Mouse (Mus musculus) erythroid progenitor cell, adult 5-6 weeks (primary cell): ENCODE results near the gene Mbd3. TPM values are rescaled to one million over a fixed set of nuclear protein-coding genes. Genes with fewer than 3 reads are reported as not detected.

Experiments used
- ATAC-seq: replicated peaks from 2 replicates; pipeline ENCODE4 v1.8.0; 2016; ENCODE audit warnings: moderate number of reproducible peaks, mild to moderate bottlenecking, moderate TSS enrichment, inconsistent platforms; ENCODE audit not compliant: poor library complexity, low FRiP score, severe bottlenecking
- total RNA-seq, 2 experiments: library from RNA; stranded (forward) in 1 of 2; stranded (reverse) in 1 of 2; fragments of 150-400 nt in 1 of 2; fragments of 186-747, 209-891 nt in 1 of 2; gene quantifications; 2 replicates each; pipeline versions ENCODE4 v1.2.3 to v1.2.4; 2015 to 2017; ENCODE audit warnings: low replicate concordance in 2 of 2

Mbd3 gene
- total RNA-seq, 2 experiments from 2014 or later, result 33.5 to 45.8 TPM

DNA sequence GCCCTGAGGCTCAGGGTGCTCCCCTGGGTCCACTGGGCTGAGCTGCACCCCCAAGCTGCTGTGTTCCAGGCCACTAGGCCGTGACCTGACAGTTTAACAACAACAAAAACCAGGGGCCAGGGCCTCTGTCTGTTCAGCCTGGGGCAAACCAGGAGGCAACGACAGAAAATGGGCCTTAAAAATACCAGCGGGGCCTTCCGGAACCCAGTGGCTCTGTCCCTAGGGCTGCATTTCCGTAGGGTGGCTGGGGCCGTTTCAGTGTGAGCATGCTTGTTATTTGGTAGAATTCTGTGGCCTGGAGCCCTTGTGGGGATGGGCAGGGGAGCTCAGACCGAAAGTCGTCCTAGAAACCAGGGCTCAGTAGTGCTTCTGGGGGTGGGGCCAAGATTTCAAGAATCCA is 30.4 kb upstream of the Mbd3 start:
- ATAC-seq, result no peak

- ATAC-seq, result no peak
Measured at GRCm38 (mm10) chr10:80425041-80425440, 25.7 kb upstream of the Mbd3 start.

- ATAC-seq, result peak; percentile 58
Measured at GRCm38 (mm10) chr10:80423562-80423961, 24.2 kb upstream of the Mbd3 start.

GRCm38 (mm10) chr10:80421651-80422472 is 22.5 kb upstream of the Mbd3 start:
- peak; percentile 82 for ATAC-seq

DNA sequence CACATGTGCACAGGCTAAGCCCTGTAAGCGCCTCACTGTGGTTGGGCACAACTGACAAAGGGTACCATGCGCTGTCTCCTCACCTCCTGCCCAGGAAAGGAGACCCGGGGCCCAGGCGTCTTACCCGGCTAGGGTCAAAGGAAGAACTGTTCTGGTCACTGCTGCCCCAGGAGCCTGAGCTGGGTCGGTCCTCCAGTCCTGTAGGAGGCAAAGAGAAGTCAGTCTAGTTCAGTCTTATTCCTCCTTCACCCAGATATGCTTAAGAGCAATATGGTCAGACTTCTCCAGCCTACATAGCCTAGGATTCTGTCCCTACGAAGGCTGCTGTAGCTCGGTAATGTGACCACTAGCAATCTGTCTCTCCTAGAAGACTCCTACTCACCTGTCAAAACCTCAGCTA is 21.9 kb upstream of the Mbd3 start:
- ATAC-seq, result no peak

DNA sequence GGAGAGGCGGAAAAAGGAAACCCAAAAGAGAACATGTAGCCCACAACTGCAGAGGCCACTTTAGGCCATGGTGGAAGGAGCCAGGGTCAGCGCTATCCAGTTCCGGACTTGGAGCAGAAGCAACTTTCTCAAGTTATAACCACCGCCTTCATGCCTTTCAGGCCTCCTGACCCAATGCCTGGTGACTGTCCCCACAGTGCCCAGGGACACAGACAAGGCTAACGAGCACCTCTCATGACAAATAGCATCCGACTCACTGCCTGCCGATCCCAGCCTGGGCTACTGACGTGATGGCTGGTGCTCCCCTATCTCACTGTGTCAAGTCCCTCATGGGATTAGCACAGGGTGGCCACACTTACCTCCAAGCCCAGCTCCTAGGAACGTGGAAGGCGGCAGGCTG is 21.4 kb upstream of the Mbd3 start:
- no peak for ATAC-seq

- ATAC-seq, result no peak
Measured at GRCm38 (mm10) chr10:80419419-80419818, 20.1 kb upstream of the Mbd3 start.

- ATAC-seq, result peak; percentile 44
Measured at GRCm38 (mm10) chr10:80418311-80418710, 19.0 kb upstream of the Mbd3 start.

GRCm38 (mm10) chr10:80417841-80418240 is 18.5 kb upstream of the Mbd3 start:
- no peak for ATAC-seq

DNA sequence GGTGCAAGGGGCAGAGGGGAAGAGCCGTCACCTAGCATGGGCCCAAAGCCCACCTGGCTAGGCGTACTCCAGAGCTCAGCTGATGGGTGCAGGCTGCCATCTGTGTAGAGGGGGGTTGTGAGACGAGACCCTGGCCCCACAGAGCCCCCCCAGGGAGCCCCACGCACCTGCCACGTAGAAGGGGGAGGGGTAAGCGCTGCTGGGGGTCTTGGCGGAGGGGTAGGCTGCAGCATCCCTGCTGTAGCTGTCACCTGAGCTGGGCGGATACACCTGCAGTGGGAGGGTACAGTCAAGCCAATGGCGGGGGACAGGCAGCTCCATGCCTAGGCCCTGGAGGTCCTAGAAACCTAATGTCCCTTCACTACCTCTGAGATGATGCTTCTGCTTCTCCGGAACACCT is 18.0 kb upstream of the Mbd3 start:
- no peak for ATAC-seq

GRCm38 (mm10) chr10:80415566-80415965 is 16.2 kb upstream of the Mbd3 start:
- ATAC-seq, result no peak

GRCm38 (mm10) chr10:80412656-80413541 is 13.5 kb upstream of the Mbd3 start:
- ATAC-seq, result no peak

GRCm38 (mm10) chr10:80407924-80408323 is 8.6 kb upstream of the Mbd3 start:
- no peak for ATAC-seq

DNA sequence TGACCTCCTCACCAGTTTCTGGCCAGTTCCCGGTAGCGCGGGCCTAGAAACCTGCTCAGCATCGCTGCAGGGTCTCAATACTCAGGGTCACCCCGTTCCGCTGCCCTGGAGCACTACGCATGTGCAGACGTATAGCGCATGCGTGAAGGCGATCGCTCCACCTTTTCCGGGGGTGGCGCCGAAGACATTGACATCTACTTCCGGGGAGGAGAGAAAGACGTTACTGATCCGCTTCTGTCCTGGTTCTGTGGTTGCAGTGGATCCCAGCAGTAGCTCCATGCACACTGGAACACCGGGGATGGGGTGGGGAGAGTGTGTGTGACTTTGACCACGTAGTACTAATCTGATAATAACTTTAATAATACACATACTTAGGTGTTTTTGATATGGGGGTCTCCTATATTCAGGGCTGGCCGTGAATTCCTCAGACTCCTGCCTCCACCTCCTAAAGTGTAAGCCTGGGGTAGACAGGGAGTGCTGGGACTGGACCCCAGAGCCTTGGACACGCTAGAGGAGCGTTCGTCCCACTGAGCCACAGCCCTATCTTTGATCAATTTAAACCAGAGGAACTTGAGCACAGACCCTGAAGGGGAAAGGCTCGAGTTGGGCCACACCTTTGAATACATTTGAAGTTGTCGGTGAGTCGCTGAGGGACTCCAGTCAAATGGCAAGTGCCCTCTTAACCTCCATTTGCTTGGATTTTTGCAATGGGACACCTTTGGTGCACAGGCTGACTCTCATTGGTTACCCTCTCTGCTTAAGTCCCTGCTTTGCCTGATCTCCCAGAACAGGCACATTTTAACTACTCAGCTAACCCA is 7.5 kb upstream of the Mbd3 start, which contains the start of gene Uqcr11:
Uqcr11 (minus strand) TSS at position 147 of the 818 bp plus-strand sequence.
- ATAC-seq, result peak; percentile 89

GRCm38 (mm10) chr10:80405481-80406173 is 6.3 kb upstream of the Mbd3 start:
- ATAC-seq, result no peak

GRCm38 (mm10) chr10:80403044-80403692 is 3.8 kb upstream of the Mbd3 start:
- no peak for ATAC-seq

DNA sequence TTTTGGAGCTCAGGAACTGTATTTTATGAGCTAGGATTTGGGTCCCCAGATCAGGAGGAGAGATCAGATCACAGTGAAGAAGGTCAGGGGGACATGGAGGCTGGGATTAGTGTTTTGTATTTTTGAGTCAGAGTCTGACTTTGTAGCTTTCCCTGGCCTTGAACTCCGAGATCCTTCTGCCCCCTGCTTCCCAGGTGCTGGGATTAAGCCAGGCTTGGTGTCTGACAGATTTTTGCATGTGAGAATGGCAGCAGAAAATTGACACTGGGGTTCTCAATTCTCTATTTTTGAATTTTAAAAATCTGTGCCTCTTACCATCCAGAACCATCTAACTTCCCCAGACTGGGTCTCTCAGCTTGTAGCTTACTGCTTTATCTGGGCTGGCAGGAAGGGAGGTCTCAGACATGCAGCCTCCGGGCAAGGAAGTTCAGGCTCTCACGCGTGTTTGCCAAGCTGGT is 1.4 kb upstream of the Mbd3 start:
- no peak for ATAC-seq

- peak; percentile 15 for ATAC-seq
Measured at GRCm38 (mm10) chr10:80399973-80400703, 788 bp upstream of the Mbd3 start.
